Mouse (Mus musculus): ENCODE results near the gene Sgms2.

The Sgms2 gene

DNA sequence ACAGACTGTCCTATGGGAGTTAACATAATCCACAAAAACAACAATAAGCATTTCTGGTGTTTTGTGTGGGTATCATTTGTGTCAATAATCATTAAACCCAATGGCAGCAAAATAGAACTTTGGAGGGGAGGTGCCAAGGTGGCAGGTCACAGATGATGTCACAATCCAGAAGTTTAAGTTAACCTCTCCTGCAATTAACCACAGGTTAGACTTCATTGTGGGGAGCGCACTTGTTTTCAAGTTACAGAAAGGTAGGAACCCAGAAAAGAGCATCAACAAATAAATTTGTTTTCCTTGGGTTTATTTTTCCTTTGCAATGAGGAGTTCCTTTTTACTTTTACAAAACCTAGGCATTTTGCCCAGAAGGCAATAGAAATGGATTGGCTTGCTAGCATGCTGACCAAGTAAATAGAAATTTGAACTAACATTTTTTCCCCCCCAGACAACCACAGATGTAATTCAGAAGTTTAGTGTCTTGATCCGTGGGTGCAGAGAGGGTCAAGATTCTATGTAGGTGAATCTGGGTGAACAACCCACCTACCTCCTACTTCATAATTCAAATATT is at the start of gene Sgms2:
TSS of gene Sgms2 (minus strand) at position 51 of the 565 bp plus-strand sequence.
- in situ Hi-C loops (cut with MboI, MseI): no loop called here

DNA sequence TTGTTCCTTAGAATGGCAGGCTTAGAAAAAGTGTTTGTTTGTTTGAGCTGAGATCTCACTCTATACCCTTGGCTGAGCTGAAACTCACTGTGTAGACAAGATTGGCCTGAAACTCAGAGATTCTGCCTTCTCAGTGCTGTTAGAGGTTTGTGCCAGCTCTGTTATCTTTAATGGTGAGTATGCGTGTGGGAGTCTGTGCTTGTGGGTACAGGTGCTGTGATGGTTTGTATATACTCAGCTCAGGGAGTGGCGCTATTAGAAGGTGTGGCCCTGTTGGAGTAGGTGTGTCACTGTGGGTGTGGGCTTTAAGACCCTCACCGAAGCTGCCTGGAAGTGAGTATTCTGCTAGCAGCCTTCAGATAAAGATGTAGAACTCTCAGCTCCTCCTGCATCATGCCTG is 34.0 kb upstream of the Sgms2 start:
- in situ Hi-C loops (cut with MboI, MseI): no loop called here

DNA sequence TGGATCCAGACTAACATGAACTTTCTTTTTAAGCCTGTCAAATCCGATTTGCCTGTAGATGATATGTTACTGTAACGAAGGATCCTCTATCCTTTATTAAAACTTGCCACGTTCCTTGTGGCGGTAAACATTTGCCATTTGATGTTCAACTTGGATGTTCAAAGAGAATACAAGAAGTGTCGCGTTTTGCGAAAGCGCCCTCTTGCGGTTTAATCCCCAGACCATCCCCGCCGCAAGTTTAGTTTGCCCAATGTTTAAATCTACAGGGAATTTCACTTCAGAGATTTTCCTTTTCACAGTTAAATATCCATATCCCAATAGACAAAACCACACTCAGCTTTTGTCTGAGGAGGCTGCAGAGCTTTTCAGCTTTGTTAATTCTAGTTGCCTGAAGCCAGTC is 33.6 kb upstream of the Sgms2 start:
- in situ Hi-C loops (cut with MboI, MseI): no loop called here

DNA sequence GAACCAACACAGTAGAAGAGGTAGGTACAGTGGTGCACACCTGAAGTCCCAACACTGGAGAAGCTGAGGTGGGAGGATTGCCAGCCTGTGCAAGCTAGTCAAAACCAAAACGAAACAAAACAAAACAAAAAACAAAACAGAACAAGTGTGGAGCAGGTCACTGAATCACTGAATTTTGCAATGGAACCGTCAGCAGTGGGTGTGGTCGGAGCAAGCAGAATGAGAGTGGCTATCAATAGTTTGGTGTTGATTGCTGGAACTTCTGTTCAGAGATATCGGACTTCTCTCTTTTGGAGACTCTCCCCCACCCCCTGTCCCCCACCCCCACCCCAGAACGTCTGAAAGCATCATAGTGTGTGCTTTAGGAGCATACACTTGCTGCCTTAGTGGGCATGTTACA is 33.0 kb upstream of the Sgms2 start:
- in situ Hi-C loops (cut with MboI, MseI): no loop called here

DNA sequence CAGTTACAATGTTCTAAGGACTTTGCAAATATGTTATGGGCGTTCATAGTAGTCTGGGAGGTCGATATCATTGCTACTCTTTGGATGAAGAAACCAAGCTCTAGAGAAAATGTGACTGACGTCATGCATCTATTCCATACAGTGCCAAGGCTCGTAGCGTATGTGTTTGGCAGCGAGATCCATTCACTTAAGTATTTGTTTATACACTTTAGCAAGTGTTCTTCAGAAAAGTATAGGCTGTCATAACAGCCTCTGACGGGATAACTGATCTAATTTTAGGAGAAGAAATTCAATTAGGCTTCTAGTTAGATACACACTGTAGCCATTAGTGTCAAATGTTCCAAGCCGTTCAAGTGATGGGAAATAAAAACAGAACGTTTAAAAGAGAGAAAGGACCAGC is 32.5 kb upstream of the Sgms2 start:
- in situ Hi-C loops (cut with MboI, MseI): no loop called here

DNA sequence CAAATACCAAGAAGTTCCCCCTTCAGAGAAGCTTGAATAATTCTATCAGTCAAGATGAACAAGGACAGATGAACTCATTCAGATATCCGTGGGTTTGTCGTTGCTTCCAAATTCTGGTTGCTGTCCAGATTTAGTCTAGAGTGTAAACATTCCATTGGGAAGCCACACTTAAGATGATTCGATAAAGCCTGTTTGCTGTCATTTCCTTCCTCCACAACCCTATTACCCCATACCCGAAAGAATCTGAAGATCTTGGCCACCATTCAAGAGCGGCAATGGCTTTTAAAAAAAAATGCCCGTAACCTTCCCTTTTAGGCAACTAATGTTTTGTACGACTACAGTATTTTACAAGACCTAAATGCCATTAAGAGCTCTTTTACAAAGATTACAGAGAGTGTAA is 31.0 kb upstream of the Sgms2 start:
- in situ Hi-C loops (cut with MboI, MseI): no loop called here

DNA sequence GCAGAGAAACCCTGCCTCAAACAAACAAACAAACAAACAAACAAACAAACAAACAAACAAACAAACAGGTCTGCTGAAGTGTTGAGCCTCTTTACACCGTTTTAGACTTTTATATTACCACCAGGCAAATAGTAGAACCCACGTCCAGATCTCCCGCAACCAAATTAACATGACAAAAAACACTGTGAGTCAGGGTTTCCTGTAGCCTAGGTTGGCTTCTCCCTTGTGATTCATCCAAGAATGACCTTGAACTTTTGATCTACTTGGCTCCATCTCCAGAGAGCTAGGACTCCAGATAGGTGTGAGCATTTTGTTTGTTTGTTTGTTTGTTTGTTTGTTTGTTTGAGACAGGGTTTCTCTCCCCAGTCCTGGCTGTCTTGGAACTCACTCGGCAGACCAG is 30.0 kb upstream of the Sgms2 start:
- in situ Hi-C loops (cut with MboI, MseI): no loop called here

DNA sequence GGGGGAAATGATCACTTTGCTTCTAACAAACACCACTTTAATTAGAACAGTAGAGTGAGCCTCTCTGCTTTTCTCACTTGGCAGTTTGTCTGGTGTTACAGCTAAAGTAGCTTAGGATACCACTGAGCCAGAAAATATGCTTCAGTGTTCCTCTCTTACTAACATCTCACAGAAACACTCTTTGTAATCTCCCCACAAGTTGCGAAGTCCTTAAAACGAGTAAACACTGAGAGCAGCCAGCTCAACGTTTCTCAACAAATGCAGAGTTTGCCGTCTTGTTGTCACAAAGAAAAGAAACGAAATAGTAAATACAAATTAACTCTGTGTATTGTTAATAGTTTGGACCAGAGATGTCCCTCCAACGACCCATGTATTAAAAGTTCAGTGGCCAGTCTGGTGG is 26.5 kb upstream of the Sgms2 start:
- in situ Hi-C loops (cut with MboI, MseI): no loop called here

DNA sequence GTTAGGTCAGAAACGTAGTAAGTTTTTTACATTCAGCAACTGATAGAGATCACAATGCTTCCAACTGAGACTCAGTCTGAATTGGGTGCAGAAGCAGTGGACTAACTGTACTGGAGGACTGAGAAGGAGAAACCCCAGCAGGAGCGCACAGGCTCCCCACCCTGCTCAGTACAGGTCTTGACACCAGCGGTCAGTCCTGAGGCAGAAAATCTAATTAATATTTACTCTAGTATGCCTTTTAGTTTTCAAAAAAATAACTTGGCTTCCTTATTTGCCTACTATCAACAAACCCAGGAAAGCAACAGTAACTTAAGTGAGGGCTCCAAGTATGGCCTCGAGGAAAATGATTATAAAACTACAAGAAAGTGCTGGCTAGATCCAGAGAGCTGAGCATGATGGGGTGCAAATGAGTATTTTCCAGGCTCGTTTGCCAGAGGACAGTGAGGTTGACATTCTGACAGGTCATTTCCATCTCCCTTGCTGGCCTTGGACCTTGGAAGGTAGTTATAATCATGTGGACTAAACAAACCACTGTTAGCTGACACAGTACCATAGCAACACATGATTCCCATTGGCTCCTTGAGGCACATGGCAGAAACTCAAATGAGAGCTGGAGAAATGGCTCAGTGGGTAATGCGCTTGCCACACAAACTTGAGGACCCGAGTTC is 25.3 kb upstream of the Sgms2 start:
- in situ Hi-C loops (cut with MboI, MseI): no loop called here

DNA sequence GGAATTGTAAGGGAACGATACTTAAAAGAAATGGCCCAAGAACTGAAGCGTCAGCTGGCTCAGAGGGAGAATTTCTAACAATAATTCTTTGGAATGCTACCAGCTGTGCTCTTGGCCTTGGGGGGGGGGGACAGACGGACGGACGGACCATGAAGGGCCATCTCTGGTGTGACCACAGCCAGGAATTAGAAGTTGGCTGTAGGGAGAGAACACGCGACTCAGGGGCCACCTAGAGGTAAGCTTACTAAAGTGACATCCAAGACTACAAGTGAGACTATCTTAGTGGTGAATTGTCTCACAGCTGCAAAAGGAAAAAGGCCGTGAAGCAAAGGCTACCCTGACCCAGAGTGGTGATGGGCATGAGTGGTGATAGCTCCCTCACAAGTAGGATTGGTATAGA is 20.4 kb upstream of the Sgms2 start:
- in situ Hi-C loops (cut with MboI, MseI): no loop called here

DNA sequence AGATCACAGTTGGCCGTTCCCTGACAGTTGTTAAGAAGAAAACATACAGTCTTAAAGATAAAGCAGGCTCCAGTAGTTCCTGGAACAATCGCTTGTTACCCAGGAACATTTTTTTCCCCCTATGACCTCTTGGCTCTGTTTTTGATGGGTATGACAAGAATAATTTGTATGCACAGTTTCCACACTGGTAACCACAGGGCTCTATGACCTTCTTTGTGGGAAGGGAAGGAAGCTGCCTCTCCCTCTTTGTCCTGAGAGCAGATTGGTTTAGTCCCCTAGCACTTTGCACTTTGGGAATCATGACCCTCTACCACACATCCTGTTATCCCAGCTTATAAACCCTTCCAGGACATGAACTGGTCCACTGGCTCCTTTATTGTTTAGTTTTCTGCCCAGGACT is 16.8 kb upstream of the Sgms2 start:
- in situ Hi-C loops (cut with MboI, MseI): no loop called here

DNA sequence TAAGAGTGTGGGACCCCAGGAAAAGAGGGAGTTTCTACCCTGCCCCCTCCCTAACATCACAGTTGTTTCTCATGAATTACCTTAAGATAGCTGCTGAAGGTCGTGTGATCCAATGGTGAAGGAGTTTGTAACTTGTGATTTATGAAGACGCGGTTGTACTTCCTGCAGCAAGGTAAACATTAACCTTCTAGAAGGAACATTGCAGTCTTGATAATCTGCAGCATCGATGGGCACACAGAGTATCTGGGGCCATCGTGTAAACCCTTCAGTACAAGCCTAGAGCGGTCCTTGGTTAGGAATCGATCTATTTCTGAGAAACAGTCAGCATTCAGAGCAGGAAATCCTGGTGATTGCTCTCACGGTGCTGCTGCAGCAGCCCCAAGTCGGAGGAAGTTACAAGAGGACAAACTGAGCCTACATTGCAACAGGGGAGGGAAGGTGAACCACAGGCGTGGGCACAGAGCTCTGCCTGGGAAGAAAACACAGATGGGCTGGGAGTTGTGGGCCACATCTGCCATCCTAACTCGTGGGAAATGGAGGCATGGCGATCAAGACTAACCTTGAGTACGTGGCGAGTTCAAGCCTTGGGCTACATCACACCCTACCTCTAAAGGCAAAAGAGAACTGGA is 13.5 kb upstream of the Sgms2 start:
- in situ Hi-C loops (cut with MboI, MseI): no loop called here

DNA sequence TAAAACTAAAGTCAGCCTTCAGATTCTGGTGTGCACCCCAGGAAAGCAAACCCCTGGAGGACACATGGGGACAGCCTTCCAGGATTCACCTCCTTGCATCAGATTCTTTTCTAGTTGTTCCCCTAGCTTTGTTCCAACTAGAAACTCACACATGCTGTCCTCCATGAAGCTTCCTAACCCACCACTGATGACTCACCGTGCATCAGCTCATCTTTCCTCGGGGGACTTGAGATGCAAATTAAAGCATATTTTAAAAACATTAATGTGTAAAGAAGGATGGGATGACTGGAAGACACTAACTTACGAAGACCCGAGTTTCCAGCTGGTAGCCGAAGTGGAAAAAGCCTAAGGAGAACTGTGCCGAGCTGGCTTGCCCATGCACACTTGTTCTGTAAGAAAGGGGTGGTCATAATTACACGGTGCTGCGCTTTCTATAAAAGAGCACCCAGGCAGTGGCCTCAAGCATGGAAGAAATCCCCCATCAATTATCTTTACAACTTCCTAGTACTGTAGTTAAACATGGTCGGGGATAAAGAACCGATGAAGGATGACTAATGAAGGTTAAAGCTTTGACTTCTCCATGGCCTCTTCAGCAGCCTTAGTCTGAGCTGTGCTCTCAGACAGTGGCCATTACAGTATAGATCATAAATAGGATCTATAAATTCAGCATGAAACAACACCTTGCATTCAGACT is 10.6 kb upstream of the Sgms2 start:
- in situ Hi-C loops (cut with MboI, MseI): no loop called here

DNA sequence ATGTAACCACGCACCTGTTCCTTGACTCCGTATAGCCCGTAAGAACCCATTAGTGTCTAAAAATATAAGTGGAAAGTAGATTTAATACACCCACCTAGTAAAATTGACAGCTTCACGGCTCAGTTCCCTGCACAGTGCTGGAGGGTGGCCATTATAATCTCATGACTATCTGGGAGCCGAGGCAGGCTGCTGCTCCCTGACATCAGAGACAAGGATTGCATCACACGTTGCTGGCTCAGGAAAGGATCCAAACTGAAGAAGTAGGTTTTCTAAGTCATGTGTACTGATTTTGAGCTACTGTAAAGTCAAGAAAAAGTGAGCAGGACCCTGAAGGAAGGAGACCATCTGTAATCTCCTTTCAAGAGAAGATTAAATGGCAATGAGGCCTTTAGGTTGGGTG is 8.4 kb upstream of the Sgms2 start:
- in situ Hi-C loops (cut with MboI, MseI): no loop called here

DNA sequence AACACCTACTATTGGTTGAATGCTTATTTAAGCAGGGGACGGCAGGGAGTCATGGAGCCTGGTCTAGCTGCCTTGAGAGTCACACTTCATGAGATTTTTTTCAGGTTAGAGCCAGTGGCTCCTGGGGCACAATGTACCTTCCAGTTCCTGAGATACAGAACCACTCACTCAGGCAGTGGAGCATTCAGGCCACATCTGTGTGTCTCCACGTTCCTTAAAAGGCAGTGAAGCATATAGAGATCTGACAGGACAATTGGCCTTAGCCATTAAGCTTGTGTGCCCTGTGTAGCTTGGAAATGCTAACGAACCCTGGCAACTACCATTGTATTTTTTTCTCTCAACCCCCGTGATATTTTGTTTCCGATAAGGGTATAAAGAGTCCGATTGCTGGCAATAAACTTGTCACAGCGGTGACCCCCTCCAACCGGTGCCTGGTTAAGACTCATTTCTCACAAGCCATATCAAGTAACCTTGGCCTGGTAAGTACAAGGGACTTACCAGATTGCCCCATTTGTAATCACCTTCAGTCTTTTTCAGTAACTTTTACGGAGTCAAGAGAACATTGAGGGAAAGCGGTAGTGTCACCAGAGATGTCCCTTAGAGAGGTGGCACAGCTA is 5.4 kb upstream of the Sgms2 start:
- in situ Hi-C loops (cut with MboI, MseI): no loop called here

DNA sequence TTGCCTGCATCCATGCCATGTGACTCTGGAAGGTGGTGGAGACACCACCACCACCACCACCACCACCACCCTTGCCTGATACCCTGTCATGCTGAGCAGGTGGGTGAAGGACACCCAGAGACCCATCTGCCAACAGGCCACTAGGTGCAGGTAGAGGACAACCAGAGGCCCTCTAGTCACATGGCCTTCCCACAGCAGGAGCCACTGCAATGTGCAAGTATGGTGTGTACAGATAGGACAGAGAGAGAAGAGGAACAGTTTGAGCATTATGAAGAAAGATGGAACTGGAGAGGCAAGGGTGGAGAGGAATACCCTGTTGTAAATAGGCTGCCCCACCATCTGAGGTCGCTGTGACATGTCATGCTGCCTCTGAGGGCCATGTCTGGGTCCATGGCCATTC is 3.9 kb upstream of the Sgms2 start:
- in situ Hi-C loops (cut with MboI, MseI): no loop called here

DNA sequence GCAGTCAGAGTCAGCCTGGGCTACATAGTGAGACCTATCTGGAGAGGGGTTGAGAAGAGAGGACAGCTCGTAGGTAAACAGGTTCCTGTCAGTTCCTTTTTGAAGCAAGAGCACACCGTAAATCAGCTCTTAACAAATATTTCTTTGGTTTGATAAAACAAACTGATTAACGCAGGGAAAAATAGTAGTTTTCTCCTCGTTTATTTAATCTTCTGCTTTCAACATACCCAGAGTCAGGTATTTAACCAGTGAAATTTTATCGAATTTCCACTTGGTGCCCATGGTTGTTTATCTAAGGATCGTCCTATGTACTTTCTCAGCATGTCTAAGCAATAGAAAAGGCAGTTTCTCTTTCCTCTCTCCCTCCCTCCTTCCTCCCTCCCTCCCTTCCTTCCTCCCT is 2.0 kb upstream of the Sgms2 start:
- in situ Hi-C loops (cut with MboI, MseI): no loop called here

DNA sequence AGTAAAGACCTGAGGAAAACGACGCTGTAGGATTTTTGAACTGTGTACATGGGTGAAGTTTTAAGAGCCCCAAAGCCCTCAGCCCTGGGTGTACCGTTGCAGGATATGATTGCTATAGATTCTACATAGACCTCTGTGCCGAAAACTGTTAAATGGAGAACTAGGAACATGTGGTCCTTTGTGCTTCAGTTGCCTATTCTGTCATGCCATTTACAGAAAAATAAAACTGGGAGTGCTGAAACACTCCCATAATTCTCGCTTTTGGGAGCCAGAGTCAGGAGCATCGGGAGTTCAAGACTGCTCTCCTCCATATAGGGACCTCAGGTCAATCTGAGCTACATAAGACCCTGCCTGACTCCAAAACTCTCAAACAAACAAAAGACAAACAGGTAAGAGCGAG is 769 bp upstream of the Sgms2 start:
- in situ Hi-C loops (cut with MboI, MseI): no loop called here

DNA sequence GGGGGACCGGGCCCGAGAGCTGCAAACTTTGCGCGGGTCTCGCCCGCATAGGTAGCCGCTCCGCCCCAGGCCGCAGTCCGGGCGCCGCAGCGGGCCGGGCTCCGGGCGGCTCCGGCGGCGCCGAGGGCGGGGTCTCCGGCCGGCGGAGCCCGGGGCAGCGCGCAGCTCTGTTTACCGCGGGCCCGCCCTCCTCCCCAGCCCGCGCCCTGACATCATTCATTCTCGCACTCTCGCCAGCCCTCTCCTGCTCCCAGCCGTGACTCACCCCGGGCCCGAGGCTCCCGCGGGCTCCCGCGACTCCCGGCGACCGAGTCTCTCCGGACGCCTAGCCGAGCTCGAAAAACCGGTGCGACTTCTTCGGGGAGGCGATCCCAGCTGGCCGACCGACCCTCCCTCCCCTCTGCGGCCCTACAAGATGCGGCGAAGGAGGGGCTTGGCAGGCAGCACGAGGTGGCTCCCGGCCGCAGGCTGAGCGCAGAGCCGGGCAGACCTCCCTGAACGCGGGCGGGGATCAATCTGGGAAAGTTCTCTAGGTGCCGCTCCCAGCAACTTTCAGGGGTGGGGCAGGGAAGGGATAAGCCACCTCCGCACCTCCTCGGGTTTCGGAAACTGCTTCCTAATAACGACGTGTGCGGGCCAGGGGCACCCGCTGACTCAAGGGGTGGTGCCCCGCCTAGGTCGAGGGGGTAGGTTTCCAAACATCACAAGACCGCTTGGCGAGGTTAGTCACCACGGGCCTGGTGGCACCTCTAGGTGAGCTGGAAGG is 885 bp downstream of the Sgms2 start:
- in situ Hi-C loops (cut with MboI, MseI): no loop called here

DNA sequence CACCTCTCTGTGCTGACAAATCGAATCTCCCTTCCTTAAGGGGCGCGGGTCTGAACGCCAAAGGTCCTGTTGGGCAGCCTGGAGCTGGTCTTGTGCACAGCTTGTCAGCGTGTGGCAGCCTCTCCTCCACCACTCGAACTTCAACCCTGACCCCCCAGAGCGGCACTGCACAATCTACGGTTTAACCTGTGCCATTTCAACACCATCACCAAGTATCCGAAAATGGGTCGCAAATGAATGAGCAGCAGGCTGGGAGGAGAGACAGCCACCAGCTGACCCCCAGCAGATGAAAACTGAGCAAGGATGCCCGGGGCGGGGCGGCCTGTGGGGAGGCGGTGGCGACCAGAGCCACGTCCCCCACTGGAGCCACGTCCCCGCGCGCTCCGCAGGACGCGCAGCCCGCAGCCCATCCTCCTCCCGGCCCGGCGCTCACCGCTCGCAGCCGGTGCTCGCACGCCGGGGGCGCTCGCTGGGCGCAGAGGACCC is 1.5 kb downstream of the Sgms2 start:
- in situ Hi-C loops (cut with MboI, MseI): no loop called here

DNA sequence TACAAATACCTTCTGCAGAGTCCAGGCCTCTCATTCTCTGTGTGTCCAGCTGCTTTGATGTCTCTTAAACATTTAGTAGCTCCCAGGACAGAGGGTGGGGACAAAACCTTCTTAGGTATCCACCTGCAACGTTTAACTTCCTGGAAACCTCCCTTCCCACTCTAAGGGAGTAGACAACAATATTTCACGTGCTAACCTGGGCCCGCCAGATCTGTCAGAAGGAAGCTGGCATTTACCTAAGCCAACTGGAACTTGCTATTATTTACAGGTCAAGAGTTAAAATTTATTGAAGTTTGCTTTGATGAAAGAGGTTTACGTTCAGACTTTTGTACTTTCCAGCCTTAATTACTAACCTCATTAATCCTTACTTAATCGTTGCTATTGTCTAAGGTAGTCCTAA is 2.2 kb downstream of the Sgms2 start:
- in situ Hi-C loops (cut with MboI, MseI): no loop called here

DNA sequence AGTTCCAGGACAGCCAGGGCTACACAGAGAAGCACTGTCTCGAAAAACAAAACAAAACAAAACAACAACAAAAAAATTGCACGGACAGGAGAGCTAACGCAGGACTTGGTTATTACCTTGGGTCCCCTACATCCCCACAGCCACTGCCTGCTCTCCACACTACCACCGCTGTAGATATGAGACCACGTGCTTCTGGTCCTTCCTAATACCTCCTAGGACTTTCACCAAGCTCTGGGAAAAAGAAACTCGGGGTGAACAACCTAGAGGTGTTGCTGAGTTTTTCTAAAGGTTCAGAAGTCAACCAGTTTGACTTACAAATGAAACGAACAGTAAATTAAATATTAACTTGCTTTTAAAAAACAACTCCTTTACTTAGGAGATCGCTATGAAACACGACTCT is 2.8 kb downstream of the Sgms2 start:
- in situ Hi-C loops (cut with MboI, MseI): no loop called here
